ENCODE assay signal across 25 mouse cellular contexts in the genomic region with DNA sequence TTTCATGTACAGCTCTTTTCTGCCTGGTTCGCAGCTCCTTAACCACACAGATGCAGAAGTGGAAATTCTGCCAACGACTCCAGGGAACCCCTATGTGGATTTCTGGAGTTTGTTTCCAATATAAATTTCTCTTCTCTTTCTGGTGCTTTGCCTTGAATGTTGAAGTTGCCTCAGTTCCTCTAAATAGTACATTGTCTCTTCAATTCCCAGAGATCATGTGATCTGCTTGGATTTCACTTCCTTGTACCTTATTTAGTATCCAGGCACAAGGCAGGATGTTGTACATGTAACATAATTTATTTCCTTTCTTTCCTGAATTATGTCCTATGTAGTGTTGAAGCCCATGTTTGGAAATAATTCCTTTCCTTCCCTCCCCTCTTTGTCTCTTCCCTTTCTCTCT.
DNase-seq lines count a peak whose midpoint lies in the region; ATAC-seq lines count a peak whose summit lies in the region.
"Had no signal": no experiment of that assay in that cellular context is flagged by ENCODE, and none has a peak within 500 bp of the region (broad histone marks: within the 10 kb centered on the region; RNA-seq: fewer than 3 reads in every experiment).

No protein-coding gene starts in this region.

- H3K9ac ChIP-seq in limb, embryonic 13.5 days = no peak overlapping the region
- no peak overlapping the region for H3K9ac ChIP-seq in limb, embryonic 15.5 days
- H3K9ac ChIP-seq: embryonic facial prominence, embryonic 12.5 days; forebrain, embryonic 12.5 days; forebrain, embryonic 15.5 days; heart, embryonic 13.5 days; hindbrain, embryonic 12.5 days; hindbrain, embryonic 15.5 days had no signal

- H3K27me3 ChIP-seq in limb, embryonic 13.5 days = no peaks in the 10 kb centered on the region
- no peaks in the 10 kb centered on the region for H3K27me3 ChIP-seq in limb, embryonic 10.5 days (ENCODE audit: low read depth, poor library complexity, severe bottlenecking)
- no peaks in the 10 kb centered on the region for H3K27me3 ChIP-seq in limb, embryonic 15.5 days
- H3K27me3 ChIP-seq: embryonic facial prominence, embryonic 12.5 days; forebrain, embryonic 12.5 days; forebrain, embryonic 15.5 days; heart, embryonic 13.5 days; hindbrain, embryonic 12.5 days; hindbrain, embryonic 15.5 days had no signal

- WGBS in limb, embryonic 13.5 days = 57% methylated on average over 2 of the region's 2 CpGs
- WGBS in limb, embryonic 10.5 days = 95% methylated on average over 2 of the region's 2 CpGs
- WGBS in limb, embryonic 15.5 days = 50% methylated on average over 2 of the region's 2 CpGs

- H3K9me3 ChIP-seq in limb, embryonic 13.5 days = no peaks in the 10 kb centered on the region
- H3K9me3 ChIP-seq in limb, embryonic 10.5 days (replicated peaks) = no peaks in the 10 kb centered on the region
- no peaks in the 10 kb centered on the region for H3K9me3 ChIP-seq in limb, embryonic 15.5 days
- H3K9me3 ChIP-seq: embryonic facial prominence, embryonic 12.5 days; forebrain, embryonic 12.5 days; forebrain, embryonic 15.5 days; heart, embryonic 10.5 days; heart, embryonic 13.5 days; hindbrain, embryonic 12.5 days; hindbrain, embryonic 15.5 days had no signal

- DNase-seq in limb, embryonic 10.5 days (ENCODE audit: low spot score) = no peak
- DNase-seq in adrenal gland, adult 8-10 months = no peak
- no peak for DNase-seq in layer of hippocampus, adult 11-12 months (ENCODE audit: low spot score)
- DNase-seq: adrenal gland, adult 2 months; adrenal gland, postnatal 25 days; cerebellum, adult 11 months; cerebellum, adult 2 months; cerebellum, postnatal 10 days; cerebellum, postnatal 36 days; gastrocnemius, adult 2 months; gastrocnemius, postnatal 14 days; heart, adult 2 months had no signal

- no peak overlapping the region for H3K4me2 ChIP-seq in limb, embryonic 13.5 days (replicated peaks)
- H3K4me2 ChIP-seq in limb, embryonic 15.5 days = no peak overlapping the region
- H3K4me2 ChIP-seq: embryonic facial prominence, embryonic 12.5 days; forebrain, embryonic 12.5 days; forebrain, embryonic 15.5 days; heart, embryonic 13.5 days; hindbrain, embryonic 12.5 days; hindbrain, embryonic 15.5 days had no signal

- H3K36me3 ChIP-seq in limb, embryonic 13.5 days = no peaks in the 10 kb centered on the region
- H3K36me3 ChIP-seq in limb, embryonic 10.5 days = no peaks in the 10 kb centered on the region
- no peaks in the 10 kb centered on the region for H3K36me3 ChIP-seq in limb, embryonic 15.5 days
- H3K36me3 ChIP-seq: embryonic facial prominence, embryonic 12.5 days; forebrain, embryonic 12.5 days; forebrain, embryonic 15.5 days; heart, embryonic 10.5 days; heart, embryonic 13.5 days; hindbrain, embryonic 12.5 days; hindbrain, embryonic 15.5 days had no signal

- H3K27ac ChIP-seq in limb, embryonic 13.5 days = peak overlapping the region; percentile 28; the same call in 1 of the 2 replicates
- H3K27ac ChIP-seq in limb, embryonic 10.5 days = no peak overlapping the region
- H3K27ac ChIP-seq in limb, embryonic 15.5 days = peak overlapping the region; percentile 29
- H3K27ac ChIP-seq: embryonic facial prominence, embryonic 12.5 days; forebrain, embryonic 12.5 days; forebrain, embryonic 15.5 days; gastrocnemius, adult 2 months; heart, adult 2 months; heart, embryonic 10.5 days; heart, embryonic 13.5 days; hindbrain, embryonic 12.5 days; hindbrain, embryonic 15.5 days had no signal

- no peak overlapping the region for H3K4me3 ChIP-seq in limb, embryonic 13.5 days
- H3K4me3 ChIP-seq in limb, embryonic 10.5 days = no peak overlapping the region
- H3K4me3 ChIP-seq in limb, embryonic 15.5 days = no peak overlapping the region
- H3K4me3 ChIP-seq: embryonic facial prominence, embryonic 12.5 days; erythroblast, embryonic 14.5 days; forebrain, embryonic 12.5 days; forebrain, embryonic 15.5 days; gastrocnemius, adult 2 months; heart, adult 2 months; heart, embryonic 10.5 days; heart, embryonic 13.5 days; hindbrain, embryonic 12.5 days; hindbrain, embryonic 15.5 days had no signal

- ATAC-seq in limb, embryonic 13.5 days (ENCODE audit: low FRiP score, low read depth) = no peak
- peak; percentile 32; the same call in 1 of the 2 replicates for ATAC-seq in common myeloid progenitor, adult 5-6 weeks (replicated peaks; ENCODE audit: low read depth, poor library complexity, severe bottlenecking)
- ATAC-seq in limb, embryonic 15.5 days (ENCODE audit: insufficient number of reproducible peaks, low FRiP score, low TSS enrichment, low read depth) = no peak
- ATAC-seq: CD4-positive, CD25-positive, alpha-beta regulatory T cell, adult 4 months; forebrain, embryonic 15.5 days; intestine, postnatal 0 days had no signal

- peaks cover 21% of the 10 kb centered on the region; the same call in 1 of the 2 replicates for H3K4me1 ChIP-seq in limb, embryonic 13.5 days
- H3K4me1 ChIP-seq in limb, embryonic 10.5 days = no peaks in the 10 kb centered on the region; the same call in none of the 2 replicates
- H3K4me1 ChIP-seq in limb, embryonic 15.5 days = peaks cover 7% of the 10 kb centered on the region; the same call in 1 of the 2 replicates
- H3K4me1 ChIP-seq: forebrain, embryonic 12.5 days; forebrain, embryonic 15.5 days; heart, embryonic 13.5 days; hindbrain, embryonic 12.5 days; hindbrain, embryonic 15.5 days had no signal
